8 mouse cellular contexts compared by ENCODE assay signal in genomic region chr11:116024356-116024808, GRCm38 (mm10). TPM values are rescaled to one million over a fixed set of nuclear protein-coding genes. Genes with fewer than 3 reads are reported as not detected.
DNase-seq lines count a peak whose midpoint lies in the region; ATAC-seq and TF ChIP-seq lines count a peak whose summit lies in the region.

No protein-coding gene starts in this region.

- ATAC-seq in kidney, embryonic 14.5 days (ENCODE audit: low FRiP score, low TSS enrichment): peak; percentile 94
- ATAC-seq in monocyte, adult 5-6 weeks (replicated peaks; ENCODE audit: insufficient number of reproducible peaks, low FRiP score, low TSS enrichment, poor library complexity, severe bottlenecking): peak; percentile 85

- peak overlapping the region; percentile 83 for H3K4me3 ChIP-seq in bone marrow macrophage, adult 2 months (ENCODE audit: insufficient read depth, low read length)
- peak overlapping the region; percentile 74 for H3K4me3 ChIP-seq in embryonic fibroblast, embryonic 13.5 days (ENCODE audit: insufficient read depth, low read length)
- peak overlapping the region; percentile 94 for H3K4me3 ChIP-seq in kidney, embryonic 14.5 days (ENCODE audit: low read length)

- H3K27me3 ChIP-seq in kidney, embryonic 14.5 days (ENCODE audit: control insufficient read depth, insufficient read depth, low read length): no peaks in the 10 kb centered on the region

- H3K4me2 ChIP-seq in kidney, embryonic 14.5 days (replicated peaks; ENCODE audit: low read depth, low read length): peak overlapping the region; percentile 19

- WGBS in kidney, embryonic 14.5 days: under 1% methylated on average over 37 of the region's 37 CpGs

- no peak for TF ChIP-seq CTCF in bone marrow macrophage, adult 2 months (IDR thresholded peaks at IDR 0.05; ENCODE audit: low read depth, low read length)
- no peak for TF ChIP-seq CTCF in embryonic fibroblast, embryonic 13.5 days (IDR thresholded peaks at IDR 0.05; ENCODE audit: borderline replicate concordance, insufficient read depth, low read length)

- TF ChIP-seq POLR2A in bone marrow macrophage, adult 2 months (IDR thresholded peaks at IDR 0.05; ENCODE audit: borderline replicate concordance, low read depth, low read length): peak; percentile 97
- TF ChIP-seq POLR2A in embryonic fibroblast, embryonic 13.5 days (IDR thresholded peaks at IDR 0.05; ENCODE audit: low read depth, low read length): peak; percentile 100

- peak overlapping the region; percentile 98 for H3K27ac ChIP-seq in bone marrow macrophage, adult 2 months (ENCODE audit: insufficient read depth, low read depth, low read length)
- peak overlapping the region; percentile 98 for H3K27ac ChIP-seq in embryonic fibroblast, embryonic 13.5 days (ENCODE audit: insufficient read depth, low read length)
- H3K27ac ChIP-seq in kidney, embryonic 14.5 days (ENCODE audit: low read depth, low read length): peak overlapping the region; percentile 99

- peak overlapping the region; percentile 99 for H3K9ac ChIP-seq in kidney, embryonic 14.5 days (ENCODE audit: low read depth, low read length)

- peaks cover 25% of the 10 kb centered on the region for H3K4me1 ChIP-seq in bone marrow macrophage, adult 2 months (ENCODE audit: control insufficient read depth, insufficient read depth, low read length)
- H3K4me1 ChIP-seq in embryonic fibroblast, embryonic 13.5 days (ENCODE audit: control insufficient read depth, insufficient read depth, low read length): no peaks in the 10 kb centered on the region
- H3K4me1 ChIP-seq in kidney, embryonic 14.5 days (ENCODE audit: control insufficient read depth, insufficient read depth, low read length): 0 out of 2 replicates have a peak, but pooled peaks cover 3% of the 10 kb centered on the region

- no peaks in the 10 kb centered on the region for H3K9me3 ChIP-seq in kidney, embryonic 14.5 days (ENCODE audit: control insufficient read depth, low read length)

- peaks cover 18% of the 10 kb centered on the region; the same call in 1 of the 2 replicates for H3K36me3 ChIP-seq in kidney, embryonic 14.5 days (ENCODE audit: control insufficient read depth, insufficient read depth, low read length)

- peak; percentile 97 for DNase-seq in B cell, adult 2 months
- DNase-seq in heart, adult 9 months (ENCODE audit: low spot score in 2 of 2): peak; percentile 98 to 100
- peak; percentile 97 for DNase-seq in liver
- DNase-seq in spleen, postnatal 4 days (ENCODE audit: low spot score in 2 of 2): peak; percentile 96 to 99

RNA-seq across cellular contexts. Expression of gene H3f3b, which starts 3.4 kb away (rescaled TPM):
- polyA plus RNA-seq in bone marrow macrophage, adult 2 months (2012; ENCODE audit: insufficient read depth, insufficient read length, missing spikeins): 431 and 432 TPM in 2 replicates
- polyA plus RNA-seq in embryonic fibroblast, embryonic 13.5 days (2011; ENCODE audit: insufficient read length, low read depth, missing spikeins): 339 and 513 TPM in 2 replicates
- polyA plus RNA-seq in kidney, embryonic 14.5 days (2014; fragmentation: Nextera tagmentation; extraction: Ambion mirVana): 1,830 and 1,881 TPM in 2 replicates
- total RNA-seq in monocyte, adult 5-6 weeks (2017): 1,370 to 2,118 TPM (median 2,068 TPM) in 3 replicates

RNA-seq across cellular contexts. Expression of gene Unk, which starts 5.7 kb away (rescaled TPM):
- 24.9 and 28.1 TPM in 2 replicates for polyA plus RNA-seq in bone marrow macrophage, adult 2 months (2012; ENCODE audit: insufficient read depth, insufficient read length, missing spikeins)
- polyA plus RNA-seq in embryonic fibroblast, embryonic 13.5 days (2011; ENCODE audit: insufficient read length, low read depth, missing spikeins): 16.9 and 18.8 TPM in 2 replicates
- 24.4 and 37.2 TPM in 2 replicates for polyA plus RNA-seq in kidney, embryonic 14.5 days (2014; fragmentation: Nextera tagmentation; extraction: Ambion mirVana)
- 8.3 to 18.3 TPM (median 11.6 TPM) in 3 replicates for total RNA-seq in monocyte, adult 5-6 weeks (2017)

RNA-seq across cellular contexts. Expression of gene Galk1, which starts 11.9 kb away (rescaled TPM):
- polyA plus RNA-seq in bone marrow macrophage, adult 2 months (2012; ENCODE audit: insufficient read depth, insufficient read length, missing spikeins): 12.2 and 14.4 TPM in 2 replicates
- polyA plus RNA-seq in embryonic fibroblast, embryonic 13.5 days (2011; ENCODE audit: insufficient read length, low read depth, missing spikeins): 50.8 and 58.6 TPM in 2 replicates
- 155 and 166 TPM in 2 replicates for polyA plus RNA-seq in kidney, embryonic 14.5 days (2014; fragmentation: Nextera tagmentation; extraction: Ambion mirVana)
- 3.6 to 6.4 TPM (median 5.8 TPM) in 3 replicates for total RNA-seq in monocyte, adult 5-6 weeks (2017)

RNA-seq across cellular contexts. Expression of gene Itgb4, which starts 49.9 kb away (rescaled TPM):
- 0.23 TPM in 1 of 2 replicates, not detected in the other for polyA plus RNA-seq in bone marrow macrophage, adult 2 months (2012; ENCODE audit: insufficient read depth, insufficient read length, missing spikeins)
- polyA plus RNA-seq in embryonic fibroblast, embryonic 13.5 days (2011; ENCODE audit: insufficient read length, low read depth, missing spikeins): 1.3 and 2.1 TPM in 2 replicates
- polyA plus RNA-seq in kidney, embryonic 14.5 days (2014; fragmentation: Nextera tagmentation; extraction: Ambion mirVana): 1.1 and 2.1 TPM in 2 replicates
- total RNA-seq in monocyte, adult 5-6 weeks (2017): not detected in 3 replicates

RNA-seq across cellular contexts. Expression of gene Unc13d, which starts 53.4 kb away (rescaled TPM):
- polyA plus RNA-seq in bone marrow macrophage, adult 2 months (2012; ENCODE audit: insufficient read depth, insufficient read length, missing spikeins): 23.2 and 32.3 TPM in 2 replicates
- polyA plus RNA-seq in embryonic fibroblast, embryonic 13.5 days (2011; ENCODE audit: insufficient read length, low read depth, missing spikeins): not detected in 2 replicates
- 1.3 and 1.5 TPM in 2 replicates for polyA plus RNA-seq in kidney, embryonic 14.5 days (2014; fragmentation: Nextera tagmentation; extraction: Ambion mirVana)
- total RNA-seq in monocyte, adult 5-6 weeks (2017): 27.7 to 53.1 TPM (median 29.1 TPM) in 3 replicates

Comparison
In these comparisons a context has a peak if more than half of its experiments do, and no peak if none do; other contexts are left out.
1. Peak in every context shown above with its lines: DNase-seq, ATAC-seq, H3K4me3 ChIP-seq and H3K27ac ChIP-seq.